ENCODE assay signal across 23 mouse cellular contexts in the genomic region with DNA sequence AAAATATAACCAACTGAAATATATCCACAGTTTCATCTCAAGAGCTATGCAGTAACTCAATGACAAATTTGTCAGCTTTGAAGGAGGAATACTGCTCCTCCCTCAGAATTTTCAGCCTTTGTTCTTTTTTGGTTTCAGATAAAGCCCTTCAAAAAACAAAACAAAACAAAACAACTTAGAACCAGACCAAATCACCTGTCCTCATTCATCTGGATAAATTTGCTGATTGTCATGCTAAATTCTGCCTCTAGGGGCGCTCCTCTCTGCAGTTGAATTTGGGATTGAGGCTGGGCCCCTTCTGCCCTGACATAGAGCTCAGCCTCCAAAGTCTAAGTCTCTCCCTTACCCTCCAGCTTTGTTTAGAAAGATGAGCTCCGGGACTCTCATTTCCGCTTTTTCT. TPM values are rescaled to one million over a fixed set of nuclear protein-coding genes. Genes with fewer than 3 reads are reported as not detected.
DNase-seq lines count a peak whose midpoint lies in the region; ATAC-seq and TF ChIP-seq lines count a peak whose summit lies in the region.
"Not testable (repeated sequence)": the region's sequence is repeated elsewhere in the genome, so short reads cannot be mapped to it uniquely, and the experiment has no call there.
"Had no signal": no experiment of that assay in that cellular context is flagged by ENCODE, and none has a peak within 500 bp of the region (broad histone marks: within the 10 kb centered on the region; RNA-seq: fewer than 3 reads in every experiment).

No protein-coding gene starts in this region.

- not testable (repeated sequence) for H3K4me2 ChIP-seq in heart, postnatal 0 days (ENCODE audit: low read depth, low read length)

- H3K9ac ChIP-seq in heart, postnatal 0 days (replicated peaks; ENCODE audit: low read depth, low read length) = not testable (repeated sequence)

- not testable (repeated sequence) for H3K4me1 ChIP-seq in E14TG2a.4 (replicated peaks; ENCODE audit: low read depth, low read length); heart, postnatal 0 days (ENCODE audit: control insufficient read depth, insufficient read depth)

- H3K9me3 ChIP-seq in E14TG2a.4 (ENCODE audit: low read length); heart, postnatal 0 days (replicated peaks; ENCODE audit: control insufficient read depth, low read length): not testable (repeated sequence)

- not testable (repeated sequence) for H3K27me3 ChIP-seq in E14TG2a.4 (ENCODE audit: insufficient read depth, low read length); heart, postnatal 0 days (ENCODE audit: control insufficient read depth, insufficient read depth, low read length)

- not testable (repeated sequence) for TF ChIP-seq EP300 in heart, postnatal 0 days (IDR thresholded peaks at IDR 0.05; ENCODE audit: low read depth)

- H3K36me3 ChIP-seq in E14TG2a.4 (ENCODE audit: insufficient read depth, low read length); heart, postnatal 0 days (replicated peaks; ENCODE audit: control insufficient read depth, insufficient read depth, low read length): not testable (repeated sequence)

- H3K27ac ChIP-seq in heart, postnatal 0 days (ENCODE audit: low read depth) = not testable (repeated sequence)

- not testable (repeated sequence) for H3K4me3 ChIP-seq in E14TG2a.4 (replicated peaks; ENCODE audit: low read length); heart, postnatal 0 days (ENCODE audit: low read depth, low read length)

- TF ChIP-seq CTCF in E14TG2a.4 (conservative IDR thresholded peaks at IDR 0.05; ENCODE audit: low read length) = peak; percentile 34; the same call in 1 of the 2 replicates
- peak; percentile 20 for TF ChIP-seq CTCF in heart, postnatal 0 days (IDR thresholded peaks at IDR 0.05; ENCODE audit: low read depth)

- ATAC-seq in heart, postnatal 0 days (ENCODE audit: insufficient read depth, low read depth) = not testable (repeated sequence)

- peak; percentile 26 to 54 for DNase-seq in cerebellum, postnatal 14 days
- DNase-seq in heart, postnatal 0 days (ENCODE audit: low spot score) = not testable (repeated sequence)
- peak; percentile 27 for DNase-seq in kidney, adult 18-20 months
- peak; percentile 5 to 16 for DNase-seq in layer of hippocampus, postnatal 10 days (ENCODE audit: low spot score in 2 of 2)
- DNase-seq in lung, postnatal 36 days = peak; percentile 40
- peak; percentile 49 for DNase-seq in testis, postnatal 10 days (ENCODE audit: low spot score)

- WGBS in heart, postnatal 0 days = 0% methylated on average over 1 of the region's 3 CpGs

RNA-seq across cellular contexts. Expression of gene BC025446, which starts 25.6 kb away (rescaled TPM):
- not detected in 2 replicates for total RNA-seq in heart, postnatal 0 days (2014; rRNA removed; ENCODE audit: low replicate concordance)
- not detected in 2 replicates for polyA plus RNA-seq in heart, postnatal 0 days (2015; fragmentation: Nextera tagmentation; extraction: Ambion mirVana)
- total RNA-seq in layer of hippocampus, postnatal 10 days (2021) = not detected
- total RNA-seq: G1E; layer of hippocampus, postnatal 25 days; left cerebral cortex, postnatal 25 days; megakaryocyte progenitor cell, adult 5-6 weeks had no signal
- polyA plus RNA-seq: brain, embryonic 14.5 days; embryonic facial prominence, embryonic 11.5 days; erythroblast, embryonic 14.5 days; forebrain, embryonic 14.5 days; G1E; heart, embryonic 13.5 days; hindbrain, embryonic 12.5 days; limb, embryonic 15.5 days; midbrain, embryonic 15.5 days had no signal

RNA-seq across cellular contexts. Expression of gene Ly6g, which starts 35.5 kb away (rescaled TPM):
- total RNA-seq in heart, postnatal 0 days (2014; rRNA removed; ENCODE audit: low replicate concordance) = not detected in 2 replicates
- polyA plus RNA-seq in heart, postnatal 0 days (2015; fragmentation: Nextera tagmentation; extraction: Ambion mirVana) = not detected in 2 replicates
- not detected for total RNA-seq in layer of hippocampus, postnatal 10 days (2021)
- total RNA-seq: adrenal gland, adult 8-10 months; G1E; layer of hippocampus, postnatal 25 days; left cerebral cortex, postnatal 25 days had no signal
- polyA plus RNA-seq: brain, embryonic 14.5 days; embryonic facial prominence, embryonic 11.5 days; erythroblast, embryonic 14.5 days; forebrain, embryonic 14.5 days; G1E; gonadal fat pad, adult 2 months; heart, embryonic 13.5 days; hindbrain, embryonic 12.5 days; intestine, embryonic 15.5 days; limb, embryonic 15.5 days; midbrain, embryonic 15.5 days; small intestine, adult 2 months had no signal
